8 mouse cellular contexts compared by ENCODE assay signal in the genomic region with DNA sequence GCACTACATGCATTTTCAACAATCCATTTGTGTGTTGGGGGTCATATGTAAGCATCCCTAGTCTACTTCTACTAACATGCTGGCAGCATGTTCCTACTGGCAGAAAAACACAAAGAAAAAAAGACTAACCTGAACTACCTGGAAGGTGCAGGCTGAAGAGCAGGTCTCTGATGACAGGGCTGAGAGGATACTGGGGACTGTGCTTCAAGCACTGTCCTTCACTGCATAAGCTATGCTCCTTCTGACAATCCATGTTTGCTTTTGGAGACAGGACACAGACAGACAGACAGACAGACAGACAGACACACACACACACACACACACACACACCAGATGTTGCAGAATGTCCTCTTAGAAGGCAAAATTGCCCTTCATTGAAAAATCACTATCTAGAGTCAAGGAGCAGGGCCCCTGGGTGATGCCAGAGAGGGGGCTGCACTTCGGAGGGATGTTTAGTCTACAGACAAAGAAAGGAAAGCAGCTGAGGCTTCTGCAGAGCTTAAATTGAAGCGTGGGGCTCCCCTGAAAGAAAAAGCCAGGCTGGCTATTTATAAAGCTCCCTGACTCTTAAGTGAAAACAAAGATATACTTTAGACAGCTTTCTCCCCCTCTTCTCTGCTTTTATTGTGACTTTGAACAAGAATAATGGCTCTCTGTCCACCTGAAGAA.
A peak's percentile ranks its signal among the peaks of the same experiment; 100 is the strongest.
DNase-seq lines count a peak whose midpoint lies in the region; ATAC-seq and TF ChIP-seq lines count a peak whose summit lies in the region.

No protein-coding gene starts in this region.

- no peak for ATAC-seq in heart, postnatal 0 days (ENCODE audit: insufficient read depth, low read depth)
- ATAC-seq in kidney, embryonic 14.5 days (ENCODE audit: low FRiP score, low TSS enrichment): no peak

- no peak overlapping the region for H3K4me2 ChIP-seq in heart, postnatal 0 days (ENCODE audit: low read depth, low read length)
- H3K4me2 ChIP-seq in kidney, embryonic 14.5 days (replicated peaks; ENCODE audit: low read depth, low read length): no peak overlapping the region

- H3K4me1 ChIP-seq in heart, postnatal 0 days (ENCODE audit: control insufficient read depth, insufficient read depth): peaks cover 70% of the 10 kb centered on the region
- H3K4me1 ChIP-seq in midbrain, embryonic 10.5 days: peaks cover 52% of the 10 kb centered on the region
- H3K4me1 ChIP-seq in kidney, embryonic 14.5 days (ENCODE audit: control insufficient read depth, insufficient read depth, low read length): peaks cover 38% of the 10 kb centered on the region

- intact Hi-C loops in gastrocnemius, adult 2 months (cut with DNase I): no loop called here
- intact Hi-C loops in gastrocnemius, postnatal 36 days (cut with DNase I): loop anchor here (2.0 to 5.0 kb wide), 3 partner anchors 124 to 274 kb away; a partner anchor contains a TSS

- no peak for TF ChIP-seq EP300 in heart, postnatal 0 days (IDR thresholded peaks at IDR 0.05; ENCODE audit: low read depth)

- 0 out of 2 replicates have a peak, but pooled peaks have one; percentile 9 for TF ChIP-seq POLR2A in brain, embryonic 14.5 days (IDR thresholded peaks at IDR 0.05; ENCODE audit: borderline replicate concordance, extremely low read depth, insufficient read depth, insufficient read length, poor library complexity, severe bottlenecking)

- peak overlapping the region; percentile 43 for H3K4me3 ChIP-seq in gastrocnemius, adult 2 months
- no peak overlapping the region for H3K4me3 ChIP-seq in heart, postnatal 0 days (ENCODE audit: low read depth, low read length)
- H3K4me3 ChIP-seq in midbrain, embryonic 10.5 days: no peak overlapping the region; the same call in 1 of the 2 replicates
- H3K4me3 ChIP-seq in kidney, embryonic 14.5 days (ENCODE audit: low read length): no peak overlapping the region

- no peaks in the 10 kb centered on the region for H3K9me3 ChIP-seq in heart, postnatal 0 days (replicated peaks; ENCODE audit: control insufficient read depth, low read length)
- no peaks in the 10 kb centered on the region for H3K9me3 ChIP-seq in midbrain, embryonic 10.5 days (replicated peaks)
- no peaks in the 10 kb centered on the region for H3K9me3 ChIP-seq in kidney, embryonic 14.5 days (ENCODE audit: control insufficient read depth, low read length)

- no peak overlapping the region; the same call in 1 of the 2 replicates for H3K9ac ChIP-seq in heart, postnatal 0 days (replicated peaks; ENCODE audit: low read depth, low read length)
- H3K9ac ChIP-seq in kidney, embryonic 14.5 days (ENCODE audit: low read depth, low read length): no peak overlapping the region

- H3K27me3 ChIP-seq in heart, postnatal 0 days (ENCODE audit: control insufficient read depth, insufficient read depth, low read length): no peaks in the 10 kb centered on the region
- no peaks in the 10 kb centered on the region for H3K27me3 ChIP-seq in midbrain, embryonic 10.5 days (ENCODE audit: low read depth, poor library complexity, severe bottlenecking)
- no peaks in the 10 kb centered on the region for H3K27me3 ChIP-seq in kidney, embryonic 14.5 days (ENCODE audit: control insufficient read depth, insufficient read depth, low read length)

- WGBS in heart, postnatal 0 days: 19% methylated on average over 2 of the region's 2 CpGs
- 4% methylated on average over 2 of the region's 2 CpGs for WGBS in midbrain, embryonic 10.5 days
- WGBS in kidney, embryonic 14.5 days: 38% methylated on average over 2 of the region's 2 CpGs

- DNase-seq in gastrocnemius, adult 2 months: no peak
- DNase-seq in gastrocnemius, postnatal 36 days: no peak
- peak; percentile 65 for DNase-seq in brain, embryonic 14.5 days (ENCODE audit: low read depth)
- DNase-seq in heart, postnatal 0 days (ENCODE audit: low spot score): no peak
- peak; percentile 28 for DNase-seq in midbrain, embryonic 10.5 days (ENCODE audit: low spot score)
- no peak for DNase-seq in cerebellum, postnatal 10 days
- DNase-seq in gastrocnemius, adult 8-10 months (ENCODE audit: low spot score in 2 of 2): no peak

- TF ChIP-seq CTCF in gastrocnemius, adult 2 months (IDR thresholded peaks at IDR 0.05): no peak
- no peak for TF ChIP-seq CTCF in brain, embryonic 14.5 days (IDR thresholded peaks at IDR 0.05; ENCODE audit: borderline replicate concordance, extremely low read depth, insufficient read depth, insufficient read length)
- TF ChIP-seq CTCF in heart, postnatal 0 days (IDR thresholded peaks at IDR 0.05; ENCODE audit: low read depth): no peak

- no peaks in the 10 kb centered on the region for H3K36me3 ChIP-seq in heart, postnatal 0 days (replicated peaks; ENCODE audit: control insufficient read depth, insufficient read depth, low read length)
- H3K36me3 ChIP-seq in midbrain, embryonic 10.5 days: no peaks in the 10 kb centered on the region
- H3K36me3 ChIP-seq in kidney, embryonic 14.5 days (ENCODE audit: control insufficient read depth, insufficient read depth, low read length): no peaks in the 10 kb centered on the region

- peak overlapping the region; percentile 87 for H3K27ac ChIP-seq in gastrocnemius, adult 2 months
- H3K27ac ChIP-seq in heart, postnatal 0 days (ENCODE audit: low read depth): peak overlapping the region; percentile 87
- peak overlapping the region; percentile 81 for H3K27ac ChIP-seq in midbrain, embryonic 10.5 days (replicated peaks)
- H3K27ac ChIP-seq in kidney, embryonic 14.5 days (ENCODE audit: low read depth, low read length): no peak overlapping the region

Comparison
In these comparisons a context has a peak if more than half of its experiments do, and no peak if none do; other contexts are left out.
1. DNase-seq: peak in brain, embryonic 14.5 days (single experiment) and midbrain, embryonic 10.5 days (single experiment); none in gastrocnemius, adult 2 months (single experiment), gastrocnemius, postnatal 36 days (0 of 2), heart, postnatal 0 days (single experiment), cerebellum, postnatal 10 days (0 of 2) and gastrocnemius, adult 8-10 months (0 of 2).